Mouse (Mus musculus): Measurements from ENCODE around the gene Cbr2. TPM values are rescaled to one million over a fixed set of nuclear protein-coding genes. Genes with fewer than 3 reads are reported as not detected.
A peak's percentile ranks its signal among the peaks of the same experiment; 100 is the strongest.

Gene Cbr2
- polyA plus RNA-seq, 1 experiment: 51.7 TPM

DNA sequence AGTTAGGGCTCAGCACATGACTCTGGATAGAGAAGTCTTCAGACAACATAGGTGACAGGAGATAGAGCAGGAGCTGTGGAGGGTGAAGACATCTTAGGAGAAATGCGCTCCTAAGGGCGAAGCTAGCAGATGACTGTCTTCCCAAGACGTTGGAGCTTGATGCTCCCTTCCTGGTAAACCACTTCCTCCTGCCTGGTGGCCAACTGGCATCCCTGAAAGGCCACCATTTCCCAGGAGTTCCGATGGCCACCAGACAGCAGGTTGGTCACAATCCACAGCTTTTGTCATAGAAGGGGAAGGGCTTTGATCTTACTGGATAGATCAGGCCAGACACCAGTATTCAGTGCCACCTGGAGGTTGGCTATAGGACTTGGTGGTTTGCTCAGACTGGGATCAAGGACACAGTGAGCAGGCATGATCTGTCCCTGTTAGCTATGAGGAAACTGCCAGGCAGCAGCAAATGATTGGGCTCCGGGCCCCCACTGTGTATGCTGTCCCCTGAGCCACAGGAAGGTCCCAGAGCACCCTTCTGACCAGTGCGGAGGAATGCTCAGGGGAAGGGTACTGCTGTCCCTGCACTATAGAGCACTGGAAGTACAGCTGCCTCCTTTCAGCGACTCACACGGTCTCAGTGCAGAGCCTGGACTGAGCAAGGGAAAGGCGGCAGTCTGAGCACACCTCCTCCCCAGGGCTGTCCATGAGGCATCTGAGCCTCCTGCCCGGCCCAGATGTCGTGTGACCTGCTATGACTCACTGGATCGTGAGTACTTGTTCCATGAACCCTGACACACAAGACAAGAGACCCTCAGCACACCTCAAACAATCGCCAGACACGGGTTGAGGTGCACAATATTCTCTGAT, 30.1 kb upstream of the Cbr2 start:
- H3K79me2 ChIP-seq (ENCODE audit: control insufficient read depth, insufficient read depth): no peaks in the 10 kb centered on the region
- TF ChIP-seq MYOD1 (IDR thresholded peaks at IDR 0.05; ENCODE audit: control insufficient read depth, insufficient read length, low read depth) (no peak), MAX (IDR thresholded peaks at IDR 0.05) (peak; percentile 52)
- no peak overlapping the region for H3K4me3 ChIP-seq (ENCODE audit: insufficient read depth, poor library complexity, severe bottlenecking)

DNA sequence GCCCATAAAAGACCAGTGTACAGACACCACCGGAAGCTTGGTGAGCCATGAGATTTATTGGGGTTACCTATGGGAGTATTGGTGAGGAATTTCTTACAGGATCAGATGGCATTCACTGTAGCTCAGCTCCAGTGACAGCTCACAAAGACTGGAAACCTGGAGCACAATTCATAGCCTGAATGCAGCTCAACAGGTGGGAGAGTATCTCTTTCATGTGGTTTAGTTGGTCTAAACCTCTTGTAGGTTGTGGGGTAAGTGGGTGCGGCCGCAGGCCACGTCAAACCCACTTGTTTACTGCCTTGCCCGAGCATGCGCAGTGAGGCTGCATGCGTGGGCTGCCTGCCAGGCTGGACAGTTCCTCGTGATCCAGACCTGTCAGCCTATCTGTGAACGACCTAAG, 28.3 kb upstream of the Cbr2 start:
- no peaks in the 10 kb centered on the region for H3K79me3 ChIP-seq (ENCODE audit: low read depth)
- no peak for TF ChIP-seq USF1 (IDR thresholded peaks at IDR 0.05; ENCODE audit: low read depth)
- no peak overlapping the region for H3K4me3 ChIP-seq (ENCODE audit: insufficient read depth, poor library complexity, severe bottlenecking)
- H3K79me2 ChIP-seq (ENCODE audit: control insufficient read depth, insufficient read depth): no peaks in the 10 kb centered on the region
- H3K27me3 ChIP-seq (ENCODE audit: control insufficient read depth, insufficient read depth, insufficient read length): no peaks in the 10 kb centered on the region
- no peaks in the 10 kb centered on the region for H3K36me3 ChIP-seq (ENCODE audit: control insufficient read depth, insufficient read depth)
- H3ac ChIP-seq (ENCODE audit: control insufficient read depth, insufficient read length, low read depth): no peak overlapping the region

More for the DNA sequence above, 30.1 kb upstream of the Cbr2 start:
- no peaks in the 10 kb centered on the region for H3K79me3 ChIP-seq (ENCODE audit: low read depth)
- H3K36me3 ChIP-seq (ENCODE audit: control insufficient read depth, insufficient read depth): no peaks in the 10 kb centered on the region
- H3ac ChIP-seq (ENCODE audit: control insufficient read depth, insufficient read length, low read depth): no peak overlapping the region
- no peaks in the 10 kb centered on the region for H3K27me3 ChIP-seq (ENCODE audit: control insufficient read depth, insufficient read depth, insufficient read length)

DNA sequence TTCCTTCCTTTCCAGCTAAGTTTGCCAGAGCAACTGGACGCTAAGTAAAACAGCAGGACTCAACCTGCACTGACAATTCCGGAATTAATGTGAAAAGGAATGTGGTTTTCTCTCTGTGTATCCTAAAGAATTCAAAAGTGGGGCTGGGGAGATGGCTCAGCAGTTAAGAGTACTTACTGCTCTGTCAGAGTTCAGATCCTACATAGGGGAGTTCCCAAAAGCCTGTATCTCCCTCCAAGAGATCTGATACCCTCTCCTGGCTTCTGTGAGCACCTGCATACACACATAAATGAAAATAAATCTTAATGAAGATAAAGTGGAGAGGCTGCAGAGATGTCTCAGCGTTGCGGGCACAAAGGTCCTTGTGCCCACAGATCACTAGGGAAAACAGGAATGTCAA, 19.7 kb upstream of the Cbr2 start:
- Histone ChIP-seq H3K36me3 (ENCODE audit: control insufficient read depth, insufficient read depth) (no peaks in the 10 kb centered on the region), H3K4me3 (ENCODE audit: insufficient read depth, poor library complexity, severe bottlenecking) (no peak overlapping the region), H3K79me2 (ENCODE audit: control insufficient read depth, insufficient read depth) (no peaks in the 10 kb centered on the region), H3K79me3 (ENCODE audit: low read depth) (no peaks in the 10 kb centered on the region), H3ac (ENCODE audit: control insufficient read depth, insufficient read length, low read depth) (no peak overlapping the region), H3K27me3 (ENCODE audit: control insufficient read depth, insufficient read depth, insufficient read length) (no peaks in the 10 kb centered on the region)
- TF ChIP-seq USF1 (IDR thresholded peaks at IDR 0.05; ENCODE audit: low read depth): no peak
- no peak for TF ChIP-seq FOSL1 (IDR thresholded peaks at IDR 0.05; ENCODE audit: insufficient read depth, low read length, poor library complexity, severe bottlenecking)
- TF ChIP-seq CEBPB (IDR thresholded peaks at IDR 0.05; ENCODE audit: low read depth): no peak
- no peak for TF ChIP-seq MYOG (IDR thresholded peaks at IDR 0.05; ENCODE audit: control insufficient read depth, extremely low read depth, insufficient read length)
- no peak for TF ChIP-seq MYOD1 (IDR thresholded peaks at IDR 0.05; ENCODE audit: control insufficient read depth, insufficient read length, low read depth)
- TF ChIP-seq MAX (IDR thresholded peaks at IDR 0.05): no peak
- TF ChIP-seq CTCF (IDR thresholded peaks at IDR 0.05; ENCODE audit: control insufficient read depth, insufficient read depth, insufficient read length): no peak

DNA sequence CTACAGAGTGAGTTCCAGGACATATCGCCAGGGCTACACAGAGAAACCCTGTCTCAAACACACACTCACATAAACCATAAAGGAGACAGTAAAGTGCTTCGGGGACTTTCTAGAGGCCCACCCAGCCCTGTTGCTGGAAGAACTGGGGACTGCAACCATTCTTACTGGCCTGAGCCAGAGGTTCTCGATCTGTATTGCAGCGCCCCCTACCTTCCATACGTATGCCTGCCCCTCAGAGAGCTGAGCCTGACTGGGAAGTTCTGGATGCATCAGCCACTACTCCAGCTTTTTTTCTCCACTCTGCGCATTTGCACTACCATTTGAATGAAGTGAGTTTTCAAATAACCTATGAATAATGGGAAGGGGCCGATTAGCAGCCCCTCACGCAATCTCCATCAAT, 17.5 kb upstream of the Cbr2 start:
- Histone ChIP-seq H3K4me3 (ENCODE audit: insufficient read depth, poor library complexity, severe bottlenecking) (no peak overlapping the region), H3ac (ENCODE audit: control insufficient read depth, insufficient read length, low read depth) (no peak overlapping the region), H3K79me3 (ENCODE audit: low read depth) (no peaks in the 10 kb centered on the region), H3K36me3 (ENCODE audit: control insufficient read depth, insufficient read depth) (no peaks in the 10 kb centered on the region), H3K79me2 (ENCODE audit: control insufficient read depth, insufficient read depth) (no peaks in the 10 kb centered on the region), H3K27me3 (ENCODE audit: control insufficient read depth, insufficient read depth, insufficient read length) (peaks cover 3% of the 10 kb centered on the region)
- TF ChIP-seq MYOD1 (IDR thresholded peaks at IDR 0.05; ENCODE audit: control insufficient read depth, insufficient read length, low read depth): no peak
- TF ChIP-seq FOSL1 (IDR thresholded peaks at IDR 0.05; ENCODE audit: insufficient read depth, low read length, poor library complexity, severe bottlenecking): no peak
- TF ChIP-seq MYOG (IDR thresholded peaks at IDR 0.05; ENCODE audit: control insufficient read depth, extremely low read depth, insufficient read length): no peak
- peak; percentile 28 for TF ChIP-seq CTCF (IDR thresholded peaks at IDR 0.05; ENCODE audit: control insufficient read depth, insufficient read depth, insufficient read length)
- TF ChIP-seq CEBPB (IDR thresholded peaks at IDR 0.05; ENCODE audit: low read depth): no peak

DNA sequence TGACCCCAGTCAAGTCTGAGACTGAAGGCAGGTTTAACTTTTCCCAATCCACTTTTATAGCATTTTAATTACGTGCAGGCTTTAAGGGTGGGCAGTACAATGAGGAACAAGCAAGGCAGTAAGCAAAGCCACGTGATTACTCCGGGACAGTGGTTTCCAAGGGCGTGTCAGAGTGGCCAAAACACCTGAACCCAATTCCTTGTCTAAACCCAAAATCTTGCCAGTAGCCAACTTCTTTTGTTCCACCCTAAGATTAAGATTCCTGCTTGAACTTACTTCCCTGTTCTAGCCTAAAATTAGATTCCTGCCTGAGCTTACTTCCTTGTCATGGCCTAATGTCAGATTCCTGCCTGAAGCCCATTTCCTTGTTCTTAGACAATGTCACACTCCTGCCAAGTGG, 16.1 kb upstream of the Cbr2 start:
- TF ChIP-seq USF1 (IDR thresholded peaks at IDR 0.05; ENCODE audit: low read depth): no peak
- no peak for TF ChIP-seq MYOG (IDR thresholded peaks at IDR 0.05; ENCODE audit: control insufficient read depth, extremely low read depth, insufficient read length)
- TF ChIP-seq CEBPB (IDR thresholded peaks at IDR 0.05; ENCODE audit: low read depth): no peak
- TF ChIP-seq FOSL1 (IDR thresholded peaks at IDR 0.05; ENCODE audit: insufficient read depth, low read length, poor library complexity, severe bottlenecking): no peak
- no peak for TF ChIP-seq MAX (IDR thresholded peaks at IDR 0.05)
- TF ChIP-seq CTCF (IDR thresholded peaks at IDR 0.05; ENCODE audit: control insufficient read depth, insufficient read depth, insufficient read length): no peak
- no peak for TF ChIP-seq MYOD1 (IDR thresholded peaks at IDR 0.05; ENCODE audit: control insufficient read depth, insufficient read length, low read depth)
- Histone ChIP-seq H3ac (ENCODE audit: control insufficient read depth, insufficient read length, low read depth) (no peak overlapping the region), H3K27me3 (ENCODE audit: control insufficient read depth, insufficient read depth, insufficient read length) (peaks cover 6% of the 10 kb centered on the region), H3K79me2 (ENCODE audit: control insufficient read depth, insufficient read depth) (no peaks in the 10 kb centered on the region), H3K79me3 (ENCODE audit: low read depth) (no peaks in the 10 kb centered on the region), H3K36me3 (ENCODE audit: control insufficient read depth, insufficient read depth) (no peaks in the 10 kb centered on the region), H3K4me3 (ENCODE audit: insufficient read depth, poor library complexity, severe bottlenecking) (no peak overlapping the region)

DNA sequence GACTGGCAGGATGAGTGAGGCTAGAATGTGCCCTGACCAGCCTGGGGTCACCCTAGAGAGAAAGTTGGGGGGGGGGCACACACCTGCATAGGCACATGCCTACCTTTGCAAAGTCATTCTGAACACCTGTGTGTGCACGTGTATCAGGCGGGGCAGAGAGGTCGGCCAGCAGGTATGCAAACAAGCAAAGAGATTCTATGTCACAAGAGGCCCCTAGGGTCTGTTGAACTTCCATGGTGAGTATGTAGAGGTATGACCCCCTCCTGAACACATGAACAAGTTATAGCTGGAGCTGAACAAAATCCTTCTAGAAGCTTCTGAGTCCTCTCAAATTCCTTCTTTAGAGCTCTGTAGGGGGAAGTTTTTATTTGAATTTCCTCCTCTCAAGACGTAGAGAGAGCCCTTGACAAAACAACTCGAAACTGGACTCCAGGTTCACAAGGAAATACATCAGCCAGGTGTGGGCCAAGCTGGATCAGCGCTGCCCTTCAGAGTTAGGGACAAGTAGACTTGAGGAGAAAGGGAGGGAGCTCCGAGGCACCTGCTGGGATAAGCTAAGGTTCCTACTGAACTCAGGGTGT, 12.3 kb upstream of the Cbr2 start:
- Histone ChIP-seq H3K27me3 (ENCODE audit: control insufficient read depth, insufficient read depth, insufficient read length) (peaks cover 24% of the 10 kb centered on the region), H3K79me2 (ENCODE audit: control insufficient read depth, insufficient read depth) (no peaks in the 10 kb centered on the region), H3K4me3 (ENCODE audit: insufficient read depth, poor library complexity, severe bottlenecking) (no peak overlapping the region), H3ac (ENCODE audit: control insufficient read depth, insufficient read length, low read depth) (no peak overlapping the region), H3K36me3 (ENCODE audit: control insufficient read depth, insufficient read depth) (no peaks in the 10 kb centered on the region), H3K79me3 (ENCODE audit: low read depth) (no peaks in the 10 kb centered on the region)
- TF ChIP-seq MAX (IDR thresholded peaks at IDR 0.05) (no peak), CEBPB (IDR thresholded peaks at IDR 0.05; ENCODE audit: low read depth) (no peak), USF1 (IDR thresholded peaks at IDR 0.05; ENCODE audit: low read depth) (no peak), MYOG (IDR thresholded peaks at IDR 0.05; ENCODE audit: control insufficient read depth, extremely low read depth, insufficient read length) (no peak), MYOD1 (IDR thresholded peaks at IDR 0.05; ENCODE audit: control insufficient read depth, insufficient read length, low read depth) (no peak), FOSL1 (IDR thresholded peaks at IDR 0.05; ENCODE audit: insufficient read depth, low read length, poor library complexity, severe bottlenecking) (no peak), CTCF (IDR thresholded peaks at IDR 0.05; ENCODE audit: control insufficient read depth, insufficient read depth, insufficient read length) (no peak)

Measured in C2C12 (cell line).